Mouse (Mus musculus): ENCODE measurements at regions not wholly inside any gene's neighbourhood (a gene's known extent, or its start where the extent isn't known, plus 50 kb on each side); places are given as distances from the start of the nearest gene placed in this dataset.

GRCm38 (mm10) chr1:78604820-78605550 lies 52.6 kb upstream of the Acsl3 start:
- TF ChIP-seq CTCF (conservative IDR thresholded peaks at IDR 0.05; ENCODE audit: low read length) (no peak), POU5F1 (IDR thresholded peaks at IDR 0.05; ENCODE audit: borderline replicate concordance, low read length) (no peak)
